Mouse (Mus musculus): Measurements from ENCODE around the gene Zfp697.
"Not testable (repeated sequence)": the region's sequence is repeated elsewhere in the genome, so short reads cannot be mapped to it uniquely, and the experiment has no call there.

The Zfp697 gene

DNA sequence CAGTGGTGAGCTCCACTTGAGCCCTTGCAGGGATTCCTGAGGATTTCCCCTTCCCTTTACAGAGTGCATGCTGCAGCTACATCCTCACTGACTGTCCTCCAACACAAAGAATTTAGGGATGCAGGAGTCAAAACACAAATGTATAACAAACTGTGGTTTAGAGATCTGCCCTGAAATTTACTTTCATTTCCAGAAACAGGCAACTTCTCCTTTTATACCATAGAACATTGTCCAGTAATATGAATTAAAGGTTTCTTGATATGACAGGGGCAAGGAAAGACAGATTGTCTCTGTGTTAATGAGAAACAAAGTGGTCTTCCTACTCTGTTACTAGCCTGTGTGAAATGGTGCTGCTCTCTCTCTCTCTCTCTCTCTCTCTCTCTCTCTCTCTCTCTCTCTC is 115.1 kb downstream of the Zfp697 start:
- DNase-seq (ENCODE audit: low read depth, low spot score) = not testable (repeated sequence)

- DNase-seq (ENCODE audit: low read depth, low spot score) = not testable (repeated sequence)
Observed at GRCm38 (mm10) chr3:98507229-98507628, 125.0 kb downstream of the Zfp697 start.

DNA sequence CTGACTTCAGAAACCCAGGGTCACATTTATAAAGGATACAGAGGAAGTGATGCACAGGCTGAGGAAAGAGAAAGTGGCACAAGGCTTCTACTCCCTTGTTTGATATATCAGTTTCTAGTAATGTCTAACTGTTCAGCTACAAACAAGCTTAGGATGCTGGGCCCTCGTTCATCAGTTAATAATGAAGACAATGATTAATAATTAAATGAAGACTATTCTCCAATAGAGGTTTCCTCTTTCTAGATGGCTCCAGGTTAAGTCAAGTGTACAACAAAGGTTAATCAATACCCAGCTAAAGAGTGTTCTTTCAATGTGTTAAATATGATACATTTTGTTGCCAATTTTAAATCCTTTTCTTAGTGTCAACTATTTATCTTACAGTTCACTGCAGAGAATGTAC is 128.2 kb downstream of the Zfp697 start, which contains the start of gene Hsd3b4:
Gene Hsd3b4, minus strand, starts transcription at position 101 of the 400 bp plus-strand sequence.
- DNase-seq (ENCODE audit: low read depth, low spot score) = not testable (repeated sequence)

- DNase-seq (ENCODE audit: low read depth, low spot score) = not testable (repeated sequence)
Observed at GRCm38 (mm10) chr3:98522779-98523178, 140.5 kb downstream of the Zfp697 start.

GRCm38 (mm10) chr3:98524552-98524951 is 142.3 kb downstream of the Zfp697 start:
- not testable (repeated sequence) for DNase-seq (ENCODE audit: low read depth, low spot score)

DNA sequence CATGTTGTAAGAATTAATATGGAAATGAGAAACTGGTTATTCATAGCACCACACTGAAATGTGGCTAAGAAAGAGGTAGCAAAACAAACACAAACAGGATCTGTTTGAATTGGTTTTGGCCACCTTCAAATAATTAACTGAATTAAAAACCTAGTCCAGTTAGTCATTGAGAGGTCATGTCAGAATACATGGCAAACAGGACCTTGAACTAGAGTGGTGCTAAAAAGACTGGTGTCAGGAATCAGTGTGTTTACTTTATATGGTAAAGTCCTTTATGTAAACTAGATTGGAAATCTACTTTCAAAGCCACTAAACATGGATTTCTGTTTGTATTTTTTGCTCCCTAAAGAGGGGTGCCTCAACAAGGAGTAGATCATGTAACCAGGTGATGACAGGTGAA is 142.7 kb downstream of the Zfp697 start:
- not testable (repeated sequence) for DNase-seq (ENCODE audit: low read depth, low spot score)

- not testable (repeated sequence) for DNase-seq (ENCODE audit: low read depth, low spot score)
Observed at GRCm38 (mm10) chr3:98547641-98548040, 165.4 kb downstream of the Zfp697 start.

GRCm38 (mm10) chr3:98548495-98548894 is 166.2 kb downstream of the Zfp697 start:
- DNase-seq (ENCODE audit: low read depth, low spot score) = not testable (repeated sequence)

DNA sequence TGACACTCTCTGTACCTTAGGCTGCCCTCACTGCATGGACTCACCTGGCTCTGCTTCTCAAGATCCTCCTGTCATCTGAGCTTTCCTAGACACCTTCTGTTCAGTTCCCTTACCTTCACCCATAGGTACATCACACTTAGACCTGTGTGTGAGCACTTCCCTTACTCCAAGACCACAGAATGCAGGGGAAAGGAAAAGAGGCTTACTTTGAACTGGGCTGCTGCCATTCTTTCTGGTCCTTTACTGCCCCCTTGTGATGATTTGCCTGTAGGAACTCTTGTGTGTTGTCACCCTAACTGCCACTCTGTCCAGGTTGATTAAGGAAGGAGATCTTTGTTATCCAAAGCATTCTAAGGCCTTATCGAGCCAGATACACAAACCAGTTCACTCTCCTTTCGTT is 168.0 kb downstream of the Zfp697 start:
- DNase-seq (ENCODE audit: low read depth, low spot score) = not testable (repeated sequence)

- not testable (repeated sequence) for DNase-seq (ENCODE audit: low read depth, low spot score)
Observed at GRCm38 (mm10) chr3:98550832-98551231, 168.6 kb downstream of the Zfp697 start.

DNA sequence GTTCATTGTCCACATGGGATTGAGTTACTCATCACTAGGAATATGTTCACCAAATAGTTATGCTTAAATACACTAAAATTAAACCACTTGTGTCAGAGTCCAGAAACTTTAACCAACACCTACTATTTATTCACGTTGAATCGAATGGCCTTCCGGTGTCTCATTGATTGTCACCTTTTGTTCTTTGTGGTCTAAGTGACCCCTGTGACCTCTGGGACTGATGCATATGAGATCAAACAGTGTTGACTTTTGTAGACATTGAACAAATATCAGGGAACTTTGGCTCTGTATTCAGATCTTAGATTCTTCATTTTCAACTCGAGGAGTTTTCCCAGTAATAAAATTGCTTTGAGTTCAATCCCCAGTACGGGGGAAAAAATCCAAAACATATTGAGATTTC is 178.4 kb downstream of the Zfp697 start:
- DNase-seq (ENCODE audit: low read depth, low spot score) = not testable (repeated sequence)

- not testable (repeated sequence) for DNase-seq (ENCODE audit: low read depth, low spot score)
Observed at GRCm38 (mm10) chr3:98563831-98564230, 181.6 kb downstream of the Zfp697 start.

GRCm38 (mm10) chr3:98564894-98565293 is 182.6 kb downstream of the Zfp697 start:
- not testable (repeated sequence) for DNase-seq (ENCODE audit: low read depth, low spot score)

DNA sequence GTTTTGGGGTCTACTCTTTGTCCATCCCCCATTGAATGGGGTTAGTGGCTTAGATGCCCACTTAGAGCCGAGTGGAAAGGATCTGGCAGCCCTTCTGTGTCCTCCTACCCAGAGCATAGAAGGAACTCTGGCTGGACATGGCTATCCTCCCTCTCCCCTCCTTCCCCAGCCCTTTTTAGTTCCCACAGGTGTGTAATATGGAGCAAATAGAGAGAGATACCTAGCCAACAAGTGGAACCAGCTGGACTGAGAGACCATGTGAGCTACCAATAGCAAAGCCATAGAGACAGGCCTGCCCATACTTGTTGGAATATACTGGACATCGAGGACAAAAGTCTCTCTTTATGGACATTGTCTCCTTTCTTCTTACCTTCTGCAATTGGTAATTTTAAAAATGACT is 185.5 kb downstream of the Zfp697 start:
- DNase-seq (ENCODE audit: low read depth, low spot score) = not testable (repeated sequence)

DNA sequence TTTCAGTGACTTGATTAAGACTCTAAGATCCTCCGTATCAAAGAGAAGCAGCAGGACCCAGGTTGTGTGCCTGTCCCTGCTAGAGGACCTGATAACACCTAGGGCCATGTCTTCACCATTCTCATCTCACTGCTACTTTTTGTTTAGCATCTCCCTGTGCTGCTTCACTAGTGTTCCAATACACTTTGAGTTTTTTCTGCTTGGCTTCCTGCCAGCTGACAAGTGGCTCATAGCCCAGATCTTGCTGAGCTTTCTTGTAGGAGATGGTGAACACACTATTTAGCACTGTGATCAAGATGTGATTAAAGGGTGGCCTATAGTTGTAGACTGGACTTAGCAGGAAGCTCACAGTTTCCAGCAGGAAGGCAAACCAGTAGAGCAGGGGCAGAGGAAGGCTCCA is 198.8 kb downstream of the Zfp697 start:
- not testable (repeated sequence) for DNase-seq (ENCODE audit: low read depth, low spot score)

DNA sequence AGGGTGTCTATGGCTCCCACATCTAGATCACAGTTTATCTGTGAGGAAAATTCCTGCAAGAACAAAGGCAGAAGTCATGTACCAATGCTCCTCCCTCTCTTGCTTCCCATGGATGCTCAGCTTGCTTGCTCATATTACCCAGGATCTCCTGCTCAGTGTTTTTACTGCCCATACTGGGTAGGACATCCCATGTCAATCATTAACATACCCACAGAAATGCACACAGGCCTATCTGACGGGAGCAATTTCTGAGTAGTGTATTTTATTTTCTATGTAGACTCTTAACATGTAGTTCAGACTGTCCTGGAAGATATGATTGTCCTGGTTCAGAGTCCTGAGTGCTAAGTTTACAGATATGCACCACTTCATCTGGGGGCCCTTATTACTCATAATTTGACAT is 199.9 kb downstream of the Zfp697 start:
- DNase-seq (ENCODE audit: low read depth, low spot score) = not testable (repeated sequence)

DNA sequence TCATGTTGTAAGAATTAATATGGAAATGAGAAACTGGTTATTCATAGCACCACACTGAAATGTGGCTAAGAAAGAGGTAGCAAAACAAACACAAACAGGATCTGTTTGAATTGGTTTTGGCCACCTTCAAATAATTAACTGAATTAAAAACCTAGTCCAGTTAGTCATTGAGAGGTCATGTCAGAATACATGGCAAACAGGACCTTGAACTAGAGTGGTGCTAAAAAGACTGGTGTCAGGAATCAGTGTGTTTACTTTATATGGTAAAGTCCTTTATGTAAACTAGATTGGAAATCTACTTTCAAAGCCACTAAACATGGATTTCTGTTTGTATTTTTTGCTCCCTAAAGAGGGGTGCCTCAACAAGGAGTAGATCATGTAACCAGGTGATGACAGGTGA is 200.4 kb downstream of the Zfp697 start:
- not testable (repeated sequence) for DNase-seq (ENCODE audit: low read depth, low spot score)

DNA sequence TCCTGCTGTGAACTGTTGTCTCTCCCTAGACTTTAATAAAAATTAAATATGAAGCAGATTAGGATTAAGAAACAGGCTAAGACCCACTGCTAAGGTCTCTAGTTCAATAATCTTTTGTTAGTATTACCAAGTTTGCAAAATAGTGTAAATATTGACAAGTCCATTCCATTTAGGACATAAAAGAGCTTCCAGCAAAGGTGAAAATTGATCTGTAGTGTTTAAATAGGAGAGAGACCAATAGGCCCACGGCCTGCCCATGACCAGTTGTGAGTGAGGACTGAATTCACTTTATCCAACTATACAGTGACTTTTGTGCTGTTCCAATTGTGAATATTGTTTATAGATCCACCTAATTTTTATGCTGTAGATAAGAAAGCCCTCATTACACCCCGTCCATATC is 205.5 kb downstream of the Zfp697 start:
- no peak for DNase-seq (ENCODE audit: low read depth, low spot score)

- no peak for DNase-seq (ENCODE audit: low read depth, low spot score)
Observed at GRCm38 (mm10) chr3:98588707-98589106, 206.4 kb downstream of the Zfp697 start, which contains the start of gene Gm10681. Gm10681 (minus strand) TSS chr3:98588807.

DNA sequence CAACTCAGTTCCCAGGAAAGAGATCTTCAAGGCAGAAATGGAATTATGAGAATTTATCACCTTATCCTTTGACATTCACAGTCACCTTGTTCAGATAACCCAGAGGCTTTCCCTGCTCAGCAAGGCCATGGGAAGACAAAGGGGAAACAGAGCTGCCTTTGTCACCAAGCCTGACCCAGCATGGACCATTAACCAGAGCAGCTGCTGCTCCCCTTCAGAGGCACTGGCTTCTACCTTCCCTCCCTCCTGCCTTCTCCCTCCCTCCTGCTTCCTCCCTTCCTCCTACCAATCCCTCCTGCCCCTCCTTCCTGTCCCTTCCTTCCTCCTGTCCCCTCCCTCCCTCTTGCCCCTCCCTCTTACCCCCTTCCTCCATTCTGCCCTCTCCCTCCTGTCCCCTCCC is 231.3 kb downstream of the Zfp697 start:
- not testable (repeated sequence) for DNase-seq (ENCODE audit: low read depth, low spot score)

GRCm38 (mm10) chr3:98613963-98614362 is 231.7 kb downstream of the Zfp697 start:
- no peak for DNase-seq (ENCODE audit: low read depth, low spot score)

- not testable (repeated sequence) for DNase-seq (ENCODE audit: low read depth, low spot score)
Observed at GRCm38 (mm10) chr3:98614406-98614927, 232.2 kb downstream of the Zfp697 start.

DNA sequence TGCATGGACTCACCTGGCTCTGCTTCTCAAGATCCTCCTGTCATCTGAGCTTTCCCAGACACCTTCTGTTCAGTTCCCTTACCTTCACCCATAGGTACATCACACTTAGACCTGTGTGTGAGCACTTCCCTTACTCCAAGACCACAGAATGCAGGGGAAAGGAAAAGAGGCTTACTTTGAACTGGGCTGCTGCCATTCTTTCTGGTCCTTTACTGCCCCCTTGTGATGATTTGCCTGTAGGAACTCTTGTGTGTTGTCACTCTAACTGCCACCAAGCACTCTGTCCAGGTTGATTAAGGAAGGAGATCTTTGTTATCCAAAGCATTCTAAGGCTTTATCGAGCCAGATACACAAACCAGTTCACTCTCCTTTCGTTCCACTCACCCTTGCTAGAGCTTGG is 234.0 kb downstream of the Zfp697 start:
- DNase-seq (ENCODE audit: low read depth, low spot score) = not testable (repeated sequence)

- DNase-seq (ENCODE audit: low read depth, low spot score) = not testable (repeated sequence)
Observed at GRCm38 (mm10) chr3:98616786-98617185, 234.5 kb downstream of the Zfp697 start.
